Mouse (Mus musculus): ENCODE data around the gene Ero1l. TPM values are rescaled to one million over a fixed set of nuclear protein-coding genes. Genes with fewer than 3 reads are reported as not detected.

Gene Ero1l
- polyA plus RNA-seq, 1 experiment = 17.6 TPM

DNA sequence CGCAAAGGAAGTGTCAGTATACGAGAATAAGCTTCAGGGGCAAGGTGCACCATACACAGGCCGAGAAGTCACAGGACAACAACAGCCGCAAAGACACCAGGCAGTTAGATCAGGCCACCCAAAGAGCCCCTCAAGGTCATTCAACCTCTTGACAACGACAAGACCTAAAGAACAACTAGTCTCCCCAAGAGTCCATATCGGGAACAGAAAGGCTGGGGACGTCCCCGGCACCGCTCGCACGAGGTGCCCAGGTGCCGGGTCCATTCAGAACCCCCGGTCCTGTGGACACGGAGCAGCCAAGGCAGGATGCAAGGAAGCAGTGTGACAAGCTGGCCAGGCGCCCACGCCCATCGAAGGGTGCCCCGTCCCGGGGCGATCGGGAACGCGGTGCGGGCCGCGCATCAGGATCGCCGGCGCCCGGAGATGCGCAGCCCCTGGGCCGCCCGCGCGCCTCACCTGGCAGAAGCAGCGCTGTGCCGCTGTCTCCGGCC, 605 bp downstream of the Ero1l start:
- TF ChIP-seq GATA1 (IDR thresholded peaks at IDR 0.05; ENCODE audit: low read length) = no peak

- no peak for TF ChIP-seq GATA1 (IDR thresholded peaks at IDR 0.05; ENCODE audit: low read length)
These were observed 1.6 kb downstream of the Ero1l start for GRCm38 (mm10) chr14:45316927-45317326.

GRCm38 (mm10) chr14:45310101-45310500, 8.5 kb downstream of the Ero1l start:
- no peak for TF ChIP-seq GATA1 (IDR thresholded peaks at IDR 0.05; ENCODE audit: low read length)

GRCm38 (mm10) chr14:45309646-45310045, 8.9 kb downstream of the Ero1l start:
- TF ChIP-seq GATA1 (IDR thresholded peaks at IDR 0.05; ENCODE audit: low read length) = no peak

GRCm38 (mm10) chr14:45307630-45308328, 10.8 kb downstream of the Ero1l start:
- TF ChIP-seq GATA1 (IDR thresholded peaks at IDR 0.05; ENCODE audit: low read length) = peak; percentile 5

DNA sequence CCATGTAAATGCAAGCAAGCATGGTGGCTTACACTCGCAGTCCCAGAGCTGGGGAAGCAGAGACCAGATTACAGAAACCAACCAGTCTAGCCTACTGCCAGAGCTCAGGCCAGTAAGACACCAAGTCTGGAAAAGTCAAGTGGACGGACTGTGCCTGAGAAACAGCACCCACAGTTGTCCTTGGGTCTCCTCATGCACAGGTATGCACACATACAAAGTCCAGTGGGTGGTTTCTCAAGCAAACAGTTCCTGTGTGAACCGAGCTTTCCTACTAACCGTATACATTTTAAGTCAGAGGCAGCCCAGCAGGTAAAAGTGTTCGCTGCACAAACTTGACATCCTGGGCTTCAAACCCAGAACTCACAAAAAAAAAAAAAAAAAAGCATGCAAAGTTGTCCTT, 12.7 kb downstream of the Ero1l start:
- no peak for TF ChIP-seq GATA1 (IDR thresholded peaks at IDR 0.05; ENCODE audit: low read length)

GRCm38 (mm10) chr14:45304389-45304788, 14.2 kb downstream of the Ero1l start:
- no peak for TF ChIP-seq GATA1 (IDR thresholded peaks at IDR 0.05; ENCODE audit: low read length)

- TF ChIP-seq GATA1 (IDR thresholded peaks at IDR 0.05; ENCODE audit: low read length) = no peak
These were observed 14.6 kb downstream of the Ero1l start for GRCm38 (mm10) chr14:45303939-45304338.

DNA sequence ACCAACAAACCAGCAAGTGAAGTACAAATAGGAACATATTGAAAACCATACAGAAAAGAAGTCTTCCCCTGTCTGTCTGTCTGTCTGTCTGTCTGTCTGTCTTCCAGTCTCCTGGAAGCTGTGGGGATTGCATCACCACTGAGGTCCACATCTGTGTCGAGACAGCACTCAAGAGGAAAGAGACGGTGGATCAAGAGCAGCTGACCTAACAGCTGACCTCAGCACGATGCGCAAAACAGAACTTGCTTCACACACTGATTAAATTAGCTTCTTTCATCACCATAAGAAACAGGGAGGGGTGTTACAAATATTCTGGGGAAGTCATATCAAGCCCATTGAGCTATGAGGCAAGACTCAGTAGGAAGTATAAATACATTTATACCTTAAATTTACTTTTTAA, 27.0 kb downstream of the Ero1l start:
- no peak for TF ChIP-seq GATA1 (IDR thresholded peaks at IDR 0.05; ENCODE audit: low read length)

DNA sequence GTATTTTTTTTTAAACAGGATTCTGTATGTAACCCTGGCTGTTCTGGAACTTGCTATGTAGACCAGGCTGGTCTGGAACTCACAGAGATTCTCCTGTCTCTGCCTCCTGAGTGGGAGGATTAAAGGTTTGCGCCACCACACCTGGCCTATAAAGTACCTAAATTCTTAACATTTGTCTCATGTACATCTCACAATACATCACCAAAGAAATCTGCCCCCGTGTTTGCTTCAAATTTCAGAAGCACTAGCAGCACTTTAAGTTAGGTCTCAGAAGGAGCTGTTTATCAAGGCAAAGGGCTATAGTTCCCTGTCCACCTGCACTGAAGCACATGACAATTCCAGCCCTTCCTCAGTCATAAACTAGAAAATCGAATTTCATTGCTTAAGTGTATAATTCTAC, 36.5 kb downstream of the Ero1l start:
- TF ChIP-seq GATA1 (IDR thresholded peaks at IDR 0.05; ENCODE audit: low read length) = no peak

DNA sequence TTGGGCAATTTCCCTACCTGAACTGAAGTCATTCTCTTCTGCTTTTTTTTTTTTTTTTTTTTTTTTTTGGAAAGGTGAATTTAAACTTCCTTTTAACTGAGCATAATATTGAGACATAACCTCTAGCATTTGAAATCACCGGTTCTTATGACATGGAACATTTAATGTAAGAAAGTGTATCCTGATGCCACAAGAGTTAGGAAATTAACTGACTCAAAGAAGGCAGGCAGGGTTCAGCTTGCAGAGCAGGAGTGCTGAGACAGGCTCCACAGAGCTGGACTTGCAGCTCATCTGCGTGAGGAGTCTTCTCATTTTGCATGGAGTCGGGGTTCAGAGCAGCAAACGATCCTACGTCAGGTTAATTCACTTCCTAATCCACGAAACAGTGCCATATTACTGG, 42.8 kb downstream of the Ero1l start:
- TF ChIP-seq GATA1 (IDR thresholded peaks at IDR 0.05; ENCODE audit: low read length) = no peak

DNA sequence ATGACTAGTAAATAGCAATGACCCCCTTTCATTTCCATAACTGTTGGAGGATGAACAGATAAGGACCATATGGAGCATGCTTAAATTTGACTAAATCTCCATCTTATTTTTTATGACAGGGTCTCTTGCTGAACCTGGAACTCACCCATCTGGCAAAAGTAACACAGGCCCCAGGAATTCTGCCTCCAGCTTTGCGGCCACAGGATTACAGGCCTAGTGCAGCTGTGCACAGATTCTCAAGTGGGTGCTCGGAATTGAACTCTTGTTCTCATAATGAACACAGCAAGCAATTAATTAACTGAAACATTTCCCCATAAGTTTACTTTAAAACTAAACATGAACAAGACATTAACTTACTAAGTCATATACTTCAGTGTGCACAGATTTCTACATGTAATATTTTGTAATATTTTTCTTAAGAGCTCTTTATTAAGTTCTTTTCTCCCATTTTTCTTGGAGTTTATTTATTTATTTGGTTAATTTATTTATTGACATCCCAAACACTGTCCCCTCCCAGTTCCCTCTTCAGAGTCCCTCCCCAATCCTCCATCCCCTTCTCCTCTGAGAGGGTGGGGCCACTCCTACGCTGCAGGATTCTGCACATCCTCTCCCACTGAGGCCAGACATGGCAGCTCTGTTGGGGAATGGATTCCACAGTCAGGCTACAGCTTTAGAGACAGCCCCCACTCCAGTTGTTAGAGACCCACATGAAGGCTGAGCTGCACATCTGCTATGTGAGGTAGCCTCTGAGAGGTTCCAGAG, 54.6 kb downstream of the Ero1l start:
- no peak for TF ChIP-seq GATA1 (IDR thresholded peaks at IDR 0.05; ENCODE audit: low read length)

GRCm38 (mm10) chr14:45251548-45252076, 67.0 kb downstream of the Ero1l start:
- TF ChIP-seq GATA1 (IDR thresholded peaks at IDR 0.05; ENCODE audit: low read length) = no peak

DNA sequence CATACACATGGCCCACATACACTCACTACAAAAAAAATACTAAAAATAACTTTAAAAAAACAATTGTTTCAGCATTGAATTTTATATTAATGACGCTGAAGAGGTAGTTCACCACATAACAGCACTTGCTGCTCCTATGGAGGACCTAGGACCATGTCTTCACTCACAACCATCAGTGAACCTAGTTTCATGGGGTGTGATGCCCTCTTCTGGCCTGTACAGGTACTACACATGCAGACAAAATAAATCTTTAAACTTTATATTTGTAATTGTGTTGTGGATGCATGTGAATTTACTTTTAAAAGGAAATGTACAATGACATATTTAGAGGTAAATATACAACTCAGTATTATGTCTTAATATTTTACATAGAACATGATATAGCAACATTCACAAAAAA, 77.0 kb downstream of the Ero1l start:
- no peak for TF ChIP-seq GATA1 (IDR thresholded peaks at IDR 0.05; ENCODE audit: low read length)

- no peak for TF ChIP-seq GATA1 (IDR thresholded peaks at IDR 0.05; ENCODE audit: low read length)
These were observed 79.5 kb downstream of the Ero1l start for GRCm38 (mm10) chr14:45239042-45239441.

Other genes with a start within 250 kb of the Ero1l start
- not detected in 2 replicates for gene Gpr137c, start 99.1 kb downstream of the Ero1l start, polyA plus RNA-seq (2012)
- gene Txndc16, start 98.4 kb downstream of the Ero1l start, polyA plus RNA-seq (2012) = not detected in 2 replicates
- gene Psmc6, start 11.0 kb upstream of the Ero1l start, polyA plus RNA-seq (2012) = 5.0 and 7.5 TPM in 2 replicates
- gene Styx, start 32.3 kb upstream of the Ero1l start, polyA plus RNA-seq (2012) = 118 and 144 TPM in 2 replicates
- gene Gnpnat1, start 86.1 kb upstream of the Ero1l start, polyA plus RNA-seq (2012) = 6.0 and 6.4 TPM in 2 replicates
- not detected in 2 replicates for gene Fermt2, start 211.3 kb upstream of the Ero1l start, polyA plus RNA-seq (2012)

All from G1E-ER4 (cell line).